Mouse (Mus musculus): ENCODE data around the gene Acsl1. TPM values are rescaled to one million over a fixed set of nuclear protein-coding genes. Genes with fewer than 3 reads are reported as not detected.
"Not testable (repeated sequence)": the region's sequence is repeated elsewhere in the genome, so short reads cannot be mapped to it uniquely, and the experiment has no call there.

Gene Acsl1
- polyA plus RNA-seq, 1 experiment, result 44.2 TPM

DNA sequence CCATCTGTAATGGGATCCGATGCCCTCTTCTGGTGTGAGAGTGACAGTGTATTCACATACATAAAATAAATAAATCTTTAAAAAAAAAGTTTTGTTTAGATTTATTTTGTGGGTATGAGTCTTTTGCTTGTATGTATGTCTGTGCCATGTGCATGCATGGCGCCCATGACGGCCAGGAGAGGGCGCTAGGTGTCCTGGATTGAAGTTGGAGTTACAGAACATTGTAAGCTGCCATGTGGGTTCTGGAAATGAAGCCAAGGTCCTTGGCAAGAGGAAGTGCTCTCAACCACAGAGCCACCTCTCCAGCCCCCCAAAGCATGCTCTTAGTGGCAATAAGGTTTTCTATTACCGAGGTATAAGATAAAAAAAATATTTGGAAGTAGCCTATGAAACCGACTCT is 88.6 kb downstream of the Acsl1 start:
- DNase-seq (ENCODE audit: low spot score), result no peak

DNA sequence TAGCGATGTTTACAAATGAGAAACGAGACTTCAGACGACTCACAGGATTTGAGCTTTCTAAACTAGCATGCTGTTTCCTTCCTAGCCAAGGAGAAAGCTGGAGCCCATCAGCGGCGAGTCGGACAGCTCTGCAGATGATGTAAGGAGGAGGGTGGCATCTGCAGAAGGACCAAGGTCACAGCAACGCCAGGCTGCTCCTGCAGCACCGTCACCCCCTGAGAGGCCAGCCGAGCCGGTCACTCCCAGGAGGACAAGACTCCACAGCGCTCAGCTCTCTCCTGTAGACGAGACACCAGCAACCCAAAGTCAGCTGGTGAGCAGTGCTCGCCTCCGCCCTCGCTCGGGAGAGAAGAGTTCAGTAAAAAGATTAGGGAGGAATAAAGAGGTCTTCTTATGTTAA is 91.5 kb downstream of the Acsl1 start:
- DNase-seq (ENCODE audit: low spot score), result no peak

DNA sequence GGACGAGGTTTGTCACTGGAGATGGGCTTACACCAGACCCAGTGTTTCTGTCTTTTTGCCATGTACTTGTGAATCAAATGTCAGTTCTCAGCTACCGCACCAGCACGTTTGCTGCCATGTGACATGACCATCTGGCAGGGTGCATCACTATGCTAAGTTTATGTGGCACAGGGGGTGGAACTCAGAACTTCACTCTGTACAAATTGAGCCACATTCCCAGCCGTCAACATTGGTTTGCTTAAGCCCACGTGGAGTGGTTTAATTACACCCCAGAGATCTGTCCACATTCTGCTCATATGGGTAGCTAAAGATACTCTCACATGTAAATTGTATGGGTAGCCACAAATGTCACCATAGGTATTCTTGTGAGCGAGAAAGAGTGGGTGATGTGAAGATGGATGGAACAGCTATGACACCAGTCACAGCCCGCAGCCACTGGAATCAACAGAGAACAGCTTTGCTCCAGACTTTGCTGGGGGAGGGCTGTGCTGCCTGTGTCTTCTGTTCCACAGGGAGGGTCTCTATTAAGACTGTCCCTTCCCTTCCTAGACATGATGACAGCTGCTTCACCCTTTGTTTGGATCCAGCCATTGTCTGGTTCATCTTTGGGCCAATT is 96.2 kb downstream of the Acsl1 start:
- no peak for DNase-seq (ENCODE audit: low spot score)

DNA sequence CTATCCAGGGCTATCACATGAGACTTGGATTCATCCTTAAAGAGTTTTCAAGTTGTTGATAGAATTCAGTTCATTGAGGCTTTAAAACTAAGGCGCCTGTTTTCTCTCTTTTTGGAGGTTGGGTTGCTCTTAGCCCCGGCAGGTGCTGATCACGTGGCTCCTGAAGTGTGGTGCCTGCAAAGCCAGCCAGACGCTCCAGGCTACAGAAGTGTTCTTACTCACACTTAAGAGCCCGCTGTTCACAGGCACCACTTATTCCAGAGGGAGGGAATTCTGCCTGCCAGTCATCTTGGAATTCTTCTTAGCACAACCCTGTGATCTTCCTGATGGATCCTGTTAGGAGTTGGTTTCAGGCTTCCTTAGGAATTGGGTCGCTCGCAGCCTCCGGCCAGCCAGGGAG is 97.1 kb downstream of the Acsl1 start:
- DNase-seq (ENCODE audit: low spot score), result no peak

DNA sequence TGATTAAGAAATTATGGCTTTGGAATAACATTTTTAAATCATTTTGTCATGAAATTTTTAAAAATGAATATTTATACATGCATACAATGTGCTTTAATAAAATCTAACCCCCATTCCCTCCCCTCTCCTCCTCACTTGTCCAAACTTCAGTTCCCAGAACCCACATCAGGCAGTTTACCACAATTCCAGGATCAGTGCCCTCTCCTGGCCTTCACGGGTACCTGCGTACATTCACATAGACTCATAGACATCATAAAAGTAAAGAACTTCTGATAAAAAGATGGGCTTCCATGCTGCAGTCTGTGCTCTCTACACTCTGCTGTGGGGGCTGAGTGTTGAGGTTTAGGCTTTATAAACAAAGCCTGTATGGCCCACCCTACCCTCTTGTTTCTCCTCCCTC is 98.1 kb downstream of the Acsl1 start:
- DNase-seq (ENCODE audit: low spot score), result no peak

DNA sequence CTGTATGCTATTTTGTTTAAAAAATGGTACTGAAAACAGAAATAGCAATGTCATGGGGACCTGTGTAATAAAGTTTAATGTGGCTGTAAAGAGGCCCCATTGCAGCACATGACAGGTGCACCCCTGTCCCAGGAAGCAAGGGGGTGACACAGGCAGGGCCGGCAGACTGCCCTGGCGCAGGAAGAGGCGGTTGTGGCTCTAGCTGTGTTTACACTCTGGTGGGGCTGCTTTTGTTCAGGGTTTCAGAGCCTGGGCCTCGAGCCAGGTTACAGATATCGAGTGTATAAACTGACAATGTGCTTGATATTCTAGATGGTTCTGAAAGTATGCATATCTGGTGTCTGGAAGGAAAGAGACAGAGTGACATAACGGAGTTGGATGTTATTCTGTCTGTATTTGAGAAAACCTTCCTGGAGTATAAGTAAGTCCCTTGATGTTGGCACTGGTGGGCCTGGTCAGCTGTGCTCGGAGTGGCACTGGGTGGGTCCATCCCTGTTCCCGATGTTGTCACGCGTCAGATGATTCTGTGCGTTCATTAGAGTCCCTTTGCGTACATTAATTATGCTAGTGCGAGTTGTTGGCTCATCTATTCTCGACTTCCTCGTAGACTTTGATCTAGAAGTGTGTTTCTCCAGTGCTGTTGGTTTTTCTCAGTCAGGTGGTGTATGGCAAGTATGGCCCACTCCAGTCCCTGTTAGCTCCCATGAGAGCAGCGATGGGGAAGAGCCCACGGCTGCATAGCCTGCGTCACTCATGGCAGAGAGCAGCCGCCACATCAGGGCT is 99.0 kb downstream of the Acsl1 start:
- no peak for DNase-seq (ENCODE audit: low spot score)

DNA sequence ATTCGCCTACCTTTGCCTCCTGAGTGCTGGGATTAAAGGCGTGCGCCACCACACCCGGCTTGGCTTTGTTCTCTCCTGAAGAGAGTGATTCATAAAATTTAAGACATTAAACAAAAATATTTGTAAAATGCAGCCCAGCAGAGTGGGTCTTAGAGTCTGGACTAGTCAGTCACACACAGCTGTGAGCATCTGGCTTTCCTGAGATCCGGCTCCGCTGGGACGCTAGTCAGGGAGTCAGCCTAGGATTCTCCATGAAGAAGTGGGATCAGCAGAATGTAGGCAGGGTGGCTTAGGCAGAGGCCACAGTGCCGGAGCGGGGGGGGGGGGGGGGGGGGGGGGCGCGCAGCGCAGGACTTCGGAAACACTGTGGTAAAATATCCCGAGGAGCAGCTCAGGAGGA is 99.8 kb downstream of the Acsl1 start:
- DNase-seq (ENCODE audit: low spot score), result no peak

DNA sequence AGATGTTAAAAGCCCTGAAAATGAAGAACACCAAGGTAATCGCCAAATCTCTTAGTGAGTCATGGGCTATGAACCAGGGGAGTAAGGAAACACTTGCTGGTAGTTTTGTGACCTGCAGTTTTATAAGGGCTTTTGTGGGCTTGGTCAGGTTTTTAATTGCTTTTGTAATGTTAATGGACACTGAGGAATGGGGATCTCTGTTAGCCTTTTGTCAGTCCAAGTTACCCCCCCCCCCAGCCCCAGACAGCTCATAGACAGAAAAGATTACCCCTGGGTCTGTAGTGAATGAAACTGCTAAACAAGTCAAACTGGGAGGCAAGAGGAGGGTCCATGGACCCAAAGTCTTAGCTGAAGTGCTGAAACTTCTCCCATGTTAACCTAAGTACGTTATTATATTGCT is 102.6 kb downstream of the Acsl1 start:
- no peak for DNase-seq (ENCODE audit: low spot score)

DNA sequence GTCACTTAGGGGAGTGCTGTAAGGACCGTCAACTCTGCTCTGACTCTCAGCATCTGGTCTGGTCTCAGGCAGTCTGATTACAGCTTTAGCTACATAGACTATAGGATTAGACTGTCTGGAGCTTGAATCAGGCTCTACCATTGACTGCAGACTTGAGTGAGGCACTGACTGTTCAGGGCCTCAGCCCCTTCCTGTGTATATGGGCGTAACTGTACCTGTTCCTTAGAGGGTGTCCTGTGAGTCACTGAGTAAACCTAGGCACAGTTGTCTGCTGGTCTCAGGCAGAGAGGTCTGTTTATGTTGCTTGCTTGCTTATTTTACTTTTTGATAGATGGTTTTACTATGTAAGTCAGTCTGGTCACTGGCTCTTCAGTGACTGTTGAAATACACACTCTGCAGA is 103.1 kb downstream of the Acsl1 start:
- DNase-seq (ENCODE audit: low spot score), result no peak

DNA sequence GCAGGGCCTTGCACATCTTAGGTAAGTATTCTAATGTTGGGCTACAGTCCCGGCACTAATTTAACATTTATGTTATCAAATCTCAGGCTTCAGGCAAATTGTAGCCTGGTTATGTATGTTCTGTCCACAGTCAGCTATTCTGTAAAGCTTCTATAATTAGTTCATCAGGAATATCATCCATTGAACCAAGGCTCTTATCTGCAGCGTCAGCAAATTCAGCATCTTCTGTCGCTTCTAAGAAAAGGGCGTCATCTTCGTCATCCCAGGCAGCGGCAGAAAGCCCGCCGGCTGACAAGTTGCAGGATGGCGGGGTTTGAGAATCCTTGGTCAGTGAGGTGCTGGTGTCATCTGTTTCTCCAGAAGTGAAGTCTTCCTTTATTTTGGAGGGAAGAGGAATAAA is 108.0 kb downstream of the Acsl1 start:
- no peak for DNase-seq (ENCODE audit: low spot score)

DNA sequence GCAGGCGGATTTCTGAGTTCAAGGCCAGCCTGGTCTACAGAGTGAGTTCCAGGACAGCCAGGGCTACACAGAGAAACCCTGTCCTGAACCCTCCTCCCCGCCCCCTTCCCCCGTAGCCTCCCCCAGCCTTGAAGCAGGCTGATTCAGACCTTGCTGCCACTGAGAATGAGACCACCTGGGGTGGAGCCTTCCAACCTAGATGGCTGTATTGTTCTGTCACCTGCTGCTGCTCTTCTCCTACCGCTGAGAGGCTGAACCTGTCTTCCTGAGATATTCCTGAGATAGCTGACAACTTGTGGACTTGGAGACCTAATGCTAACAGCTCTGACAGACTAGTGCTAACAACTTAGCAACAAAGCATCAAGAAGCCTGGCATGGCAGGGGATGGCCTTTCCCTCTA is 113.5 kb downstream of the Acsl1 start:
- not testable (repeated sequence) for DNase-seq (ENCODE audit: low spot score)

DNA sequence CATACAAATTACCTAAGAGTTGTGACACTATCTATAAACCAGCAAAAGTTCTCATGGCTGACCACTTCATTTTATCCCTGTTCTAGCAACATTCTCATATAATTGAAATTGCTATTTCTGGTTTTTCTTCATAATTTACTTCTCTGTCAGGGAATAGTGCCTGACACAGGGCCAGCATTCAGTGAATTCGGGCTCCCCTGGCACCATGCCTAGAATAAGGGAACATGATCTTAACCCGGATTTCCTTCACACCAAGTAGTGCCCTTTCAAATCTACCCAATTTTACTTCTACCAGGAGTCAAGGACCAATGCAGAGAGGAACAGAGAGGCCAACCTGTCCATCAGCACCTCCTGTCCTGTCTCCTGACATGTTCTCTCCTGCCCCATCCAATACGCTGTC is 114.7 kb downstream of the Acsl1 start:
- no peak for DNase-seq (ENCODE audit: low spot score)

Other genes starting within 250 kb of the Acsl1 start
- gene Helt, start 176.4 kb upstream of the Acsl1 start, polyA plus RNA-seq (2012; rRNA removed), result not detected in 2 replicates
- gene Cenpu, start 81.0 kb downstream of the Acsl1 start, polyA plus RNA-seq (2012; rRNA removed), result 0.86 and 1.4 TPM in 2 replicates
- 4.1 and 5.1 TPM in 2 replicates for gene Primpol, start 146.2 kb downstream of the Acsl1 start, polyA plus RNA-seq (2012; rRNA removed)
- gene Casp3, start 146.3 kb downstream of the Acsl1 start, polyA plus RNA-seq (2012; rRNA removed), result 15.0 and 15.5 TPM in 2 replicates